Mouse (Mus musculus) lung, embryonic 16.5 days (tissue): ENCODE results near the gene Smarca2. TPM values are rescaled to one million over a fixed set of nuclear protein-coding genes. Genes with fewer than 3 reads are reported as not detected.
"Not testable (repeated sequence)": the region's sequence is repeated elsewhere in the genome, so short reads cannot be mapped to it uniquely, and the experiment has no call there.

Source experiments
- ATAC-seq: fragments of 200-750 bp; cut with Nextera tagmentation; 2 replicates; pipeline ENCODE4 v1.8.0; 2017; ENCODE audit warnings: low read depth, mild to moderate bottlenecking, moderate library complexity
- H3K27ac ChIP-seq: fragments of 300-500 bp; sonication (generic); 2 replicates; pipeline ENCODE4 v1.5.1; 2014; ENCODE audit warnings: mild to moderate bottlenecking, control low read depth, low read length
- H3K27me3 ChIP-seq: fragments of 300-500 bp; sonication (generic); 2 replicates; pipeline ENCODE4 v1.6.1; 2014; ENCODE audit warnings: low read depth, low read length, mixed read lengths; ENCODE audit not compliant: control insufficient read depth, insufficient read depth
- H3K36me3 ChIP-seq: fragments of 300-500 bp; sonication (generic); 2 replicates; pipeline ENCODE4 v1.6.1; 2014; ENCODE audit warnings: low read length; ENCODE audit not compliant: control insufficient read depth, insufficient read depth
- H3K4me1 ChIP-seq: fragments of 300-500 bp; sonication (generic); replicated peaks from 2 replicates; pipeline ENCODE4 v1.6.1; 2014; ENCODE audit warnings: low read length, mixed read lengths; ENCODE audit not compliant: control insufficient read depth, insufficient read depth
- H3K4me2 ChIP-seq: fragments of 300-500 bp; sonication (generic); 2 replicates; pipeline ENCODE4 v1.6.1; 2014; ENCODE audit warnings: low read depth, low read length, control low read depth
- H3K4me3 ChIP-seq: fragments of 300-500 bp; sonication (generic); 2 replicates; pipeline ENCODE4 v1.5.1; 2014; ENCODE audit warnings: mild to moderate bottlenecking, low read length, control low read depth
- H3K9ac ChIP-seq: fragments of 300-500 bp; sonication (generic); 2 replicates; pipeline ENCODE4 v1.6.1; 2014; ENCODE audit warnings: low read length, control low read depth
- H3K9me3 ChIP-seq: fragments of 300-500 bp; sonication (generic); 2 replicates; pipeline ENCODE4 v1.6.1; 2016; ENCODE audit warnings: low read length; ENCODE audit not compliant: control insufficient read depth
- WGBS: fragments of 180-500 bp; shearing (Covaris S2); extraction: QIAGEN DNeasy Blood & Tissue Kit; methylation state at CpG from one replicate; pipeline ENCODE4 v1.1.7; 2014; 5-methylcytosine and 5-hydroxymethylcytosine counted together
- polyA plus RNA-seq: library from polyadenylated mRNA; unstranded; fragments of >200 nt; fragmentation: Nextera tagmentation; extraction: Ambion mirVana; gene quantifications from 2 replicates; pipeline ENCODE4 v1.2.1, GENCODE M21; 2015

Gene Smarca2
- polyA plus RNA-seq, 1 experiment from 2014 or later: 48.1 TPM

DNA sequence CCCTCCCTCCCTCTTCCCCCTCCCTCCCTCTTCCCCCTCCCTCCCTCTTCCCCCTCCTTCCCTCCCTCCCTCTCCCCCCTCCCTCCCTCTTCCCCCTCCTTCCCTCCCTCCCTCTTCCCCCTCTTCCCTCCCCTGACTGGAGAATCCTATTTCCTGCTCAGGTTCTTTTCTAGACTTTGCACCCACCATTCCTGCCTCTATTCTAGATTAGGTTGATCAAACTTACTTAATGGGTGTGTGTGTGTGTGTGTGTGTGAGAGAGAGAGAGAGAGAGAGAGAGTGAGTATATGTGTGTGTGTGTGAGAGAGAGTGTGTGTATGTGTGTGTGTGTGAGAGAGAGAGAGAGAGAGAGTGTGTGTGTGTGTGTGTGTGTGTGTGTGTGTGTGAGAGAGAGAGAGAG is 66.6 kb downstream of the Smarca2 start:
- H3K4me1 ChIP-seq, H3K9me3 ChIP-seq, H3K9ac ChIP-seq, H3K4me3 ChIP-seq, H3K27ac ChIP-seq, H3K4me2 ChIP-seq, H3K27me3 ChIP-seq, ATAC-seq: not testable (repeated sequence)
- H3K36me3 ChIP-seq: peaks cover 15% of the 10 kb centered on the region; the same call in 1 of the 2 replicates

DNA sequence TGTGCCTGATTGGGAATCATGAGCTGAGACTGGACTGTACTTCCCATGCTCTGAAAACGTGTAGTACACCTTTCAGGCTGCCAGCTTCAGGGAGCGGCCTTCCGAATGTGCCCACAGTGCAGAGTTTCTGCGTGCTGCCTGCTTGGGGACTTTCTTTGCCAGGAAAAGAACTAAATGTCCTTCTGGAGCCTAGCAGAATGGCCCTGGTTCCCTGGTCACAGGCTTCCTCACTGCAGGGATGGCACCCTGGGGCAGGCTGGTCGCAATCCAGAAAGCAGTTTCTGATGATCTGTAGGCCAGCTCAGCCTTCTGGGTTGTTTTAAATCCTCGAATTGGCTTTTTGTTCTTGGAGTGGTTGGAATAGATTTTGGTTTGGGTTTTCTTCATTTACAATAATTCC is 71.1 kb downstream of the Smarca2 start:
- H3K9me3 ChIP-seq: no peaks in the 10 kb centered on the region
- no peak overlapping the region for H3K9ac ChIP-seq
- 52% methylated on average over 6 of the region's 6 CpGs for WGBS
- H3K27me3 ChIP-seq: no peaks in the 10 kb centered on the region
- H3K27ac ChIP-seq: no peak overlapping the region
- H3K36me3 ChIP-seq: peaks cover 20% of the 10 kb centered on the region; the same call in 1 of the 2 replicates
- no peak overlapping the region for H3K4me3 ChIP-seq
- ATAC-seq: no peak
- no peaks in the 10 kb centered on the region for H3K4me1 ChIP-seq
- H3K4me2 ChIP-seq: no peak overlapping the region

DNA sequence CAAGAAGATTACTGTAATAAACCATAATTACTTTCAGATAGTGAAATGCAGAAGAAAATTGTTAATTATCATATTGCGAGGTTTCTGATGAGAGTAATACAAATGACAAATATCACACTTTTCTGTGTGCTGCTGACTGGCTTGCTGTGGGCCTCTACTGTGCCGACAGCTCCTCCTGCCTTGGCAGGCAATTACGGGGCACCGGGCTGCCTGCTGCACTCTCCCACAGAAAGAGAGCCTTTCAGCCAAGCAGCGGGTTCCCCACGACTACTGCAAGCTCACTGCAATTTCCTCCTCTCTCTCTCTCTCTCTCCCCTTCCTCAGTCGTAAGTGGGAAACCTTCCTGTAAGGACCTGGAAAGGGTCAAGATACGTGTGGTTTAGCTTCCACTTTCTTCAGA is 73.7 kb downstream of the Smarca2 start:
- Histone ChIP-seq H3K9me3 (no peaks in the 10 kb centered on the region), H3K4me3 (no peak overlapping the region), H3K27me3 (no peaks in the 10 kb centered on the region), H3K9ac (no peak overlapping the region), H3K4me1 (no peaks in the 10 kb centered on the region), H3K27ac (no peak overlapping the region), H3K4me2 (no peak overlapping the region), H3K36me3 (peaks cover 19% of the 10 kb centered on the region)
- ATAC-seq: no peak
- 50% methylated on average over 8 of the region's 8 CpGs for WGBS

DNA sequence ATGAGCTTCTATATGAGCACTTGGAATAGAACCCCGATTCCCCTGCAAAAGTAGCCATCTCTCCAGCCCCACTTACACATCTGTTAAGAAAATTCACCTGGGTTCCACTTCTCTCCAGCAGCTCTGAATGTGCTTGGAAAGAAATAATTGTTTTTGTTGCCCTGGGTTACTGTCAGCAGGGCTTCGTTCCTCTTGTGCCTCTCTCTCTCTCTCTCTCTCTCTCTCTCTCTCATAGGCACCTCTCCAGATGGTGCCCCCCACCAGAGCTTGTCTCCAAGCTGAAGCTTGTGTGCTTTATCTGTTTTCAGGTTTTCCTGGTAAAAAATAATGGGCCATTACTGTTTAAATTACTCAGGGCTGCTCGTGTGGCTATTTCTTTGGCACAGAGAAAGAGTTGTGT is 74.8 kb downstream of the Smarca2 start:
- 64% methylated on average over 3 of the region's 3 CpGs for WGBS
- no peaks in the 10 kb centered on the region for H3K4me1 ChIP-seq
- peaks cover 16% of the 10 kb centered on the region for H3K36me3 ChIP-seq
- H3K9me3 ChIP-seq: no peaks in the 10 kb centered on the region
- H3K27me3 ChIP-seq: no peaks in the 10 kb centered on the region
- H3K4me3 ChIP-seq: no peak overlapping the region
- H3K4me2 ChIP-seq: no peak overlapping the region
- H3K27ac ChIP-seq: no peak overlapping the region
- no peak for ATAC-seq
- no peak overlapping the region for H3K9ac ChIP-seq

DNA sequence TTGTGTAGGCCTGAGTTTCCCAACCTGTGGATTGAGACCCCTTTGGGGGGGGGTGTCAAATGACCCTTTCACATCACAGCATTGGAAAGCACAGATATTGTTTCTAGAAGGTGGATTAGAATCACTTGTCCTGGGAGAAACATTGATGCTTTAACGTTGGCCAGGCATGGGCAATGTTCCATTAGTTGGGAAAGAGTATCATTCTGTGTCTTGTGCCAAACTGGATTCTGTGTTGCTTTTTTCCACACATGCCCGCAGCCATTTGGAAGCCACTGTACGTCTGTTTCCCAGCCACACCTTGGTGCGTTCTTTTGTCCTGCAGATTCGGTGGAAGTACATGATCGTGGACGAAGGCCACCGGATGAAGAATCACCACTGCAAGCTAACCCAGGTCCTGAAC is 76.7 kb downstream of the Smarca2 start:
- H3K4me1 ChIP-seq: no peaks in the 10 kb centered on the region
- 93% methylated on average over 8 of the region's 8 CpGs for WGBS
- H3K9ac ChIP-seq: no peak overlapping the region
- no peak overlapping the region for H3K4me2 ChIP-seq
- no peaks in the 10 kb centered on the region for H3K27me3 ChIP-seq
- H3K9me3 ChIP-seq: no peaks in the 10 kb centered on the region
- ATAC-seq: no peak
- H3K36me3 ChIP-seq: peaks cover 16% of the 10 kb centered on the region
- H3K4me3 ChIP-seq: no peak overlapping the region
- H3K27ac ChIP-seq: no peak overlapping the region

DNA sequence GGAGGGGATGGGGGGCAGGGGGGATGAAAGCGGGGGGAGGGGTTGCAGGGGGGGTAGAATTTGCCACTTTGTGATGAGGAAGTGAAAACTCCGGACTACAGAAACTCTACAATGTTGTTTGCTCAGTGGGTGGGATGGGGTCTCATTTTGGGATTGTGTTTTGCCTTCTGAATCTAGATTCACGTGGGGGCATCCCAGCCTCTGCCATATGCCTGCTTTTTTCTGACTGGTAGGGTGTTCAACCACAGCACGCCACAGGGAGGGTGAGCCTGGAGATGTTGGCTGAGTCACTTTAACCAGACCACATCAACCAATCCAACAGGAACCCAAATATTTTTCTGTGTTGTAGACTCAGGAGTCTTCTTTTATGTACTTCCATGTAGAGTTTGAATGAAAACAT is 77.3 kb downstream of the Smarca2 start:
- no peak overlapping the region for H3K27ac ChIP-seq
- H3K9ac ChIP-seq: no peak overlapping the region
- no peaks in the 10 kb centered on the region for H3K9me3 ChIP-seq
- WGBS: 84% methylated on average over 4 of the region's 4 CpGs
- H3K4me2 ChIP-seq: no peak overlapping the region
- no peak for ATAC-seq
- H3K4me1 ChIP-seq: no peaks in the 10 kb centered on the region
- H3K27me3 ChIP-seq: no peaks in the 10 kb centered on the region
- H3K4me3 ChIP-seq: no peak overlapping the region
- H3K36me3 ChIP-seq: peaks cover 14% of the 10 kb centered on the region

DNA sequence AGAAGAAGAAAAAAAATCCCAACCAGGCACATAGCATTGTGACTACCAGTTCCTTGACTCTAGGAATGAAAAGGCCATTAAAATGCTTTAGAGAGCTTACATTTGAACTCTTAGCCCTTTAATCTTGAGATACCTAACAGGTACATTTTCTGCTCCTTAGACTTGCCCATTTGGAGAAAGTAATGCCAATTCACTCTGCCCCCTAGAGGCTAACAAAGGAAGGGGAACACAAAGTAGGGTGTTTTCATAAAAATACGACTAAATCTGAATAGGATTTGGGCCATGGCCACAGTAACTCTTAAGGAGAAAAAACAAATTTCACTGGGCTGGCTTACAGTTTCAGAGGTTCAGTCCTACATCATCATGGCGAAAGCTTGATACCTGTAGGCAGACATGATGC is 77.9 kb downstream of the Smarca2 start:
- Histone ChIP-seq H3K9ac (no peak overlapping the region), H3K4me1 (no peaks in the 10 kb centered on the region), H3K4me3 (no peak overlapping the region), H3K9me3 (no peaks in the 10 kb centered on the region), H3K27ac (no peak overlapping the region), H3K36me3 (peaks cover 14% of the 10 kb centered on the region), H3K4me2 (no peak overlapping the region), H3K27me3 (no peaks in the 10 kb centered on the region)
- no peak for ATAC-seq
- WGBS: 90% methylated on average over 2 of the region's 2 CpGs

DNA sequence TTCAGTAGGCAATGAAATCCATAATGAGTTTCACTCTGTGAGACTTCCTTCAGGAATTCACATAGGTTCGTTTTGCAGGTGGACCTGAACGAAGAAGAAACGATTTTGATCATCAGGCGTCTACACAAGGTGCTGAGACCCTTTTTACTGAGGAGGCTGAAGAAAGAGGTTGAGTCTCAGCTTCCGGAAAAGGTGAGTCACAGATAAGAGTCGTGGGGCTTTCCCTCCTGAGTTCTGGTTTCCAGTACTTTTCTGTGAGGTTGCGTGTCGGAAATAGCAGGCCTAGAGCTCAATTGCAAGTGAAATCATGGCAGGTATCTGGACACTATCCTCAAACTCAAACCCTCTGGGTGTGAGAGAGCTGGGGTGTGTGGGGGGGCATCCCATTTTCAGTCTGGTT is 78.9 kb downstream of the Smarca2 start:
- H3K9ac ChIP-seq: no peak overlapping the region
- H3K27me3 ChIP-seq: no peaks in the 10 kb centered on the region
- WGBS: 88% methylated on average over 8 of the region's 8 CpGs
- no peak overlapping the region for H3K4me2 ChIP-seq
- no peak overlapping the region for H3K27ac ChIP-seq
- no peaks in the 10 kb centered on the region for H3K9me3 ChIP-seq
- no peak overlapping the region for H3K4me3 ChIP-seq
- no peaks in the 10 kb centered on the region for H3K4me1 ChIP-seq
- peaks cover 17% of the 10 kb centered on the region for H3K36me3 ChIP-seq
- ATAC-seq: no peak

DNA sequence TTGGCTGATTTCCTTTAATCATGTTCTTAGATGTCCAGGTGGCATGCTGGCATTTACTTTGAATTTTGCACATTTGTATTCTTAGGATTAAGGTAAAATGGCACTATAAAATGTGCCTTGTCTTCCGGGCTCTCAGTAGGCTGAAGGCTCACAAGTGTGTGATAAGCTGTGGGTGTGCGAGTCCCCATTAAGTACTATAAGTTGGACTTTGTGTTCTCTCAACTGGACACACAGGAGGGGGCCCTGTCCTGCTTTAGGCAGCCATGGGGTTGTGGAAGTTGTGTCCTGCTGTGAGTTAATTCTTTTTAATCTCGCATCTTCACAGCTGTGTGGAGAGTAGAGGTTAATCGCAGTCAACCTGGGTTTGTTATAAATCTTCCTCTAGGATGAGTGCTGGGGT is 85.7 kb downstream of the Smarca2 start:
- 78% methylated on average over 4 of the region's 4 CpGs for WGBS
- H3K9ac ChIP-seq: no peak overlapping the region
- no peak overlapping the region for H3K4me3 ChIP-seq
- H3K36me3 ChIP-seq: peaks cover 5% of the 10 kb centered on the region; the same call in 1 of the 2 replicates
- no peak overlapping the region for H3K27ac ChIP-seq
- H3K9me3 ChIP-seq: no peaks in the 10 kb centered on the region
- no peak overlapping the region for H3K4me2 ChIP-seq
- H3K4me1 ChIP-seq: no peaks in the 10 kb centered on the region
- no peak for ATAC-seq
- no peaks in the 10 kb centered on the region for H3K27me3 ChIP-seq

DNA sequence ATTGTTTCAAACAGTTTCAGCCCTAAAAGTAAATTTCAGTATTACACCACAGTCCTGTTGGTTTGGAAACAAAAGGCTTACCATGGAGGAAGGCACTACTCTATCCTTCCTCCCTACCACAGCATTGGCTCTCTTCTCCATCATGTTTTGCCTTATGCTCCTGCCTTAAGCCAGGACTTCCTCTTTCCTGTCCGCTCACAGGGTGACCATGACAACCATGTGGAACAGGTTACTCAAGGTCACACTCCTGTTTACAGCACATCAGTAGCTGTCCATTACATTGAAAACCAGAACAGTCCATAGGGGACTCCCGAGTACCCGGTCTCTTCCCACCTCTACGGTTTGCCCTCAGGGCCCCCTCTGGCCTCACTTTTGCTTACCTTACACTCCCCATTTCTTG is 92.3 kb downstream of the Smarca2 start:
- H3K4me2 ChIP-seq: no peak overlapping the region
- H3K36me3 ChIP-seq: peaks cover 33% of the 10 kb centered on the region
- WGBS: 51% methylated on average over 4 of the region's 4 CpGs
- no peak overlapping the region for H3K4me3 ChIP-seq
- no peaks in the 10 kb centered on the region for H3K9me3 ChIP-seq
- no peaks in the 10 kb centered on the region for H3K4me1 ChIP-seq
- H3K27me3 ChIP-seq: no peaks in the 10 kb centered on the region
- no peak overlapping the region for H3K9ac ChIP-seq
- ATAC-seq: no peak
- H3K27ac ChIP-seq: no peak overlapping the region
